Mouse (Mus musculus) hindbrain, embryonic 12.5 days (tissue): ENCODE data around the gene Trp73. TPM values are rescaled to one million over a fixed set of nuclear protein-coding genes. Genes with fewer than 3 reads are reported as not detected.

Experiments used
- ATAC-seq: fragments of 200-750 bp; cut with Nextera tagmentation; 2 replicates; pipeline ENCODE4 v1.8.0; 2017; ENCODE audit warnings: moderate TSS enrichment; ENCODE audit not compliant: low FRiP score
- H3K27ac ChIP-seq: fragments of 300-500 bp; sonication (generic); 2 replicates; pipeline ENCODE4 v1.5.1; 2016; ENCODE audit warnings: mild to moderate bottlenecking
- H3K27me3 ChIP-seq: fragments of 300-500 bp; sonication (generic); 2 replicates; pipeline ENCODE4 v1.6.1; 2016; ENCODE audit warnings: mild to moderate bottlenecking
- H3K36me3 ChIP-seq: fragments of 300-500 bp; sonication (generic); 2 replicates; pipeline ENCODE4 v1.6.1; 2016; ENCODE audit warnings: mild to moderate bottlenecking
- H3K4me1 ChIP-seq: fragments of 300-500 bp; sonication (generic); 2 replicates; pipeline ENCODE4 v1.6.1; 2016
- H3K4me2 ChIP-seq: fragments of 300-500 bp; sonication (generic); replicated peaks from 2 replicates; pipeline ENCODE4 v1.6.1; 2016; ENCODE audit warnings: mild to moderate bottlenecking
- H3K4me3 ChIP-seq: fragments of 300-500 bp; sonication (generic); 2 replicates; pipeline ENCODE4 v1.5.1; 2016; ENCODE audit warnings: mild to moderate bottlenecking
- H3K9ac ChIP-seq: fragments of 300-500 bp; sonication (generic); 2 replicates; pipeline ENCODE4 v1.6.1; 2016; ENCODE audit warnings: mild to moderate bottlenecking, moderate library complexity
- H3K9me3 ChIP-seq: fragments of 300-500 bp; sonication (generic); replicated peaks from 2 replicates; pipeline ENCODE4 v1.6.1; 2016; ENCODE audit warnings: mild to moderate bottlenecking
- WGBS: fragments of 180-500 bp; shearing (Covaris S2); methylation state at CpG from one replicate; pipeline ENCODE4 v1.1.7; 2016; 5-methylcytosine and 5-hydroxymethylcytosine counted together
- polyA plus RNA-seq: library from polyadenylated mRNA; unstranded; fragments of >200 nt; fragmentation: Nextera tagmentation; extraction: Ambion mirVana; gene quantifications from 2 replicates; pipeline ENCODE4 v1.2.1, GENCODE M21; 2016

The Trp73 gene
- polyA plus RNA-seq, 1 experiment from 2014 or later = 1.7 TPM

- H3K27me3 ChIP-seq = peaks cover 55% of the 10 kb centered on the region
- 1% methylated on average over 42 of the region's 42 CpGs for WGBS
- H3K4me3 ChIP-seq = 0 out of 2 replicates have a peak overlapping the region, but pooled peaks have one; percentile 1
- H3K4me1 ChIP-seq = peaks cover 33% of the 10 kb centered on the region
- peak overlapping the region; percentile 89 for H3K4me2 ChIP-seq
- no peaks in the 10 kb centered on the region for H3K9me3 ChIP-seq
- no peak overlapping the region for H3K27ac ChIP-seq
- no peak overlapping the region for H3K9ac ChIP-seq
- ATAC-seq = no peak
- H3K36me3 ChIP-seq = peaks cover 2% of the 10 kb centered on the region; the same call in 1 of the 2 replicates
Observed at GRCm38 (mm10) chr4:154141009-154141867, 1.2 kb upstream of the Trp73 start.

DNA sequence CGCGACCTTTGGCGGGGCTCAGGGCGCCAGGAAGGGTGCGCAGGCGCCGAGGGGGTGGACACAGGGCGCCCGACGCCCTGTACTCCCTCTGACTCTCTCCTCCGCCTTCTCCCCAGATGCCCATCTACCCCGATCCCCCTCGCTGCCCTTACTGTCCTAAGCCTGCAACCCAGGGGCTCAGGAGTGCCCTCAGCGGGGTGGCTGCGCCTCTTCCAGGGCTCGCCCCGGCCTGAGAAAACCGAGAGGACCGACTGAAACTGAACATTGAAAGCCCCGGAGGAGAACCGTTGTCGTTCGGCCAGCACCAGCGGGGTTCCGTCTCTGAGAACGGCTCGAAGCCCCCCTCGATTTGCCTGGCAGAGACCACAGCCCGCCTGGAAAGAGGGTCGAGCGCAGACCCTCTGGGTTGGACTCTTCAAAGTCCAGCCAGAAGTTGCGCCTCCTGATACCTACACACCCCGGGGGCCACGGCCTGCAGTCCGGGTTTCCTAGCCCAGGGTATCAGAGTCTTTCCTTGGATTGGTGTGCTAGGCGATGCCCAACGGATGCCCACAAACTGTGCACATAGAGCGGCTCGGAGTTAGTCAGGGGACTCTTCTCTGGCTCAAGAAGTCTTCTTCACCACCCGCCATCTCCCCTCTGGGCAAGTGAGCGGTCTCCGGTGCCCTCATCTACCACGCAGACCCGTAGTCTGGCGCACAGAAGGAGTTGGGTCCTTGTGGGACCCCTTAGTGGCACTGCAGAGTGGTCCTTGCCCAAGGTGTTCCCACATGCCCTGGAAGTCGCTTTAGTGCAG lies 403 bp upstream of the Trp73 start:
- peaks cover 63% of the 10 kb centered on the region for H3K27me3 ChIP-seq
- H3K9ac ChIP-seq = peak overlapping the region; percentile 46
- no peaks in the 10 kb centered on the region for H3K9me3 ChIP-seq
- H3K27ac ChIP-seq = no peak overlapping the region
- WGBS = 1% methylated on average over 46 of the region's 46 CpGs
- ATAC-seq = 0 out of 2 replicates have a peak, but pooled peaks have one; percentile 10
- peak overlapping the region; percentile 42 for H3K4me3 ChIP-seq
- H3K4me2 ChIP-seq = peak overlapping the region; percentile 78
- H3K4me1 ChIP-seq = peaks cover 33% of the 10 kb centered on the region
- H3K36me3 ChIP-seq = no peaks in the 10 kb centered on the region

GRCm38 (mm10) chr4:154139671-154140181 lies 282 bp downstream of the Trp73 start:
- Histone ChIP-seq H3K36me3 (no peaks in the 10 kb centered on the region), H3K9ac (peak overlapping the region; percentile 46), H3K27ac (no peak overlapping the region), H3K9me3 (no peaks in the 10 kb centered on the region), H3K27me3 (peaks cover 70% of the 10 kb centered on the region), H3K4me1 (peaks cover 33% of the 10 kb centered on the region), H3K4me2 (peak overlapping the region; percentile 78), H3K4me3 (peak overlapping the region; percentile 42)
- under 1% methylated on average over 47 of the region's 59 CpGs for WGBS
- ATAC-seq = 0 out of 2 replicates have a peak, but pooled peaks have one; percentile 17

- no peak overlapping the region for H3K9ac ChIP-seq
- 64% methylated on average over 5 of the region's 5 CpGs for WGBS
- no peak for ATAC-seq
Observed at GRCm38 (mm10) chr4:154137139-154137538, 2.9 kb downstream of the Trp73 start.

GRCm38 (mm10) chr4:154134803-154135202 lies 5.2 kb downstream of the Trp73 start:
- no peak for ATAC-seq
- WGBS = 57% methylated on average over 4 of the region's 4 CpGs
- Histone ChIP-seq H3K4me3 (no peak overlapping the region), H3K27me3 (peaks cover 68% of the 10 kb centered on the region), H3K9ac (no peak overlapping the region), H3K9me3 (no peaks in the 10 kb centered on the region), H3K4me2 (no peak overlapping the region), H3K4me1 (peaks cover 7% of the 10 kb centered on the region), H3K36me3 (no peaks in the 10 kb centered on the region), H3K27ac (no peak overlapping the region)

More at GRCm38 (mm10) chr4:154137139-154137538, 2.9 kb downstream of the Trp73 start:
- H3K27ac ChIP-seq = no peak overlapping the region
- H3K4me1 ChIP-seq = peaks cover 23% of the 10 kb centered on the region
- H3K9me3 ChIP-seq = no peaks in the 10 kb centered on the region
- H3K27me3 ChIP-seq = peaks cover 87% of the 10 kb centered on the region
- H3K36me3 ChIP-seq = no peaks in the 10 kb centered on the region
- no peak overlapping the region for H3K4me3 ChIP-seq
- H3K4me2 ChIP-seq = no peak overlapping the region

DNA sequence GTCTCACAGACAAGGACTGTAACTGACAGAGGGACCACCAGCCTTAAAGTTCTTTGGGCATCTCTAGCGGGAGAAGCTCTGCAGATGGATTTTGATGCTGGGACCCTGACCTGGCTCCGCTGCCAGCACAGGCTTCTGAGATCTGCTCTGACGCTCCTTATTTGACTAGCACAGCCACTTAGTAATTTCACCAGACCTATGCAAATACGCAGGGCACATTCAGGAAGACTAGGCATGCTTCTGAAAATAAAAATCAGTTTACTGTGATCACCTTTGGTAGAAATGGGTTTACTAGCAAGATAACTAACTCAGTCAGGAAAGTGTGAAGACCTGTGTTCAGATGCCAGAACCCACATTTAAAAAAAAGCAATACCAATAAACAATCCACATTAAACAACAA lies 8.1 kb downstream of the Trp73 start:
- H3K9me3 ChIP-seq = no peaks in the 10 kb centered on the region
- H3K9ac ChIP-seq = no peak overlapping the region
- no peak overlapping the region for H3K27ac ChIP-seq
- H3K27me3 ChIP-seq = peaks cover 41% of the 10 kb centered on the region
- H3K4me3 ChIP-seq = no peak overlapping the region
- no peaks in the 10 kb centered on the region for H3K4me1 ChIP-seq
- H3K36me3 ChIP-seq = no peaks in the 10 kb centered on the region
- ATAC-seq = no peak
- H3K4me2 ChIP-seq = no peak overlapping the region
- 86% methylated on average over 4 of the region's 4 CpGs for whole genome bisulfite sequencing

- Histone ChIP-seq H3K4me2 (no peak overlapping the region), H3K4me3 (no peak overlapping the region), H3K36me3 (no peaks in the 10 kb centered on the region), H3K27ac (no peak overlapping the region), H3K27me3 (peaks cover 22% of the 10 kb centered on the region), H3K9ac (no peak overlapping the region), H3K4me1 (no peaks in the 10 kb centered on the region), H3K9me3 (no peaks in the 10 kb centered on the region)
- no peak for ATAC-seq
Observed at GRCm38 (mm10) chr4:154129950-154130349, 10.1 kb downstream of the Trp73 start.

- Histone ChIP-seq H3K9ac (no peak overlapping the region), H3K27me3 (peaks cover 7% of the 10 kb centered on the region), H3K9me3 (no peaks in the 10 kb centered on the region), H3K4me1 (no peaks in the 10 kb centered on the region), H3K4me2 (no peak overlapping the region), H3K27ac (no peak overlapping the region), H3K4me3 (no peak overlapping the region), H3K36me3 (no peaks in the 10 kb centered on the region)
- WGBS = 70% methylated on average over 3 of the region's 3 CpGs
- ATAC-seq = no peak
Observed at GRCm38 (mm10) chr4:154127273-154127672, 12.7 kb downstream of the Trp73 start.

DNA sequence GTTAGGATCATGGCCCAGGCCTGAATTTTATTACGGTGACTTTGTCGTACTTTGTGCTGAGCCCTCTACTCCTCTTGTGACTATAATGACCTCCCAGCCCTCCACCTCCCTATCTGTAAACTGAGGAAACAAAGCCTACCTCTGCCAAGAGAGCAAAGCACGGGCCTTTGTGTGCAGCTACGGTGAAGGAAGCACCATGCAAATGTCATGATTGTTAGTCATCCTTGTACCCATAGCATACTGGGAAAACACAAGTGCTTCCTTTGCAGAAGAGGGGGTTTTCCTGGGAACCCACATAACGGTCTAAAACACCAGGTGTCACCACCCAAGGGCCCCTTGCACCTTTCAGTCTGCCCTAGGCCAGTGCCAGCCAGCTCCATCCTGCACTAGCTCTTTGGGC lies 14.8 kb downstream of the Trp73 start:
- Histone ChIP-seq H3K4me3 (no peak overlapping the region), H3K4me1 (no peaks in the 10 kb centered on the region), H3K36me3 (no peaks in the 10 kb centered on the region), H3K9me3 (no peaks in the 10 kb centered on the region), H3K27ac (no peak overlapping the region), H3K9ac (no peak overlapping the region), H3K4me2 (no peak overlapping the region), H3K27me3 (peaks cover 10% of the 10 kb centered on the region)
- WGBS = 71% methylated on average over 5 of the region's 5 CpGs
- no peak for ATAC-seq

DNA sequence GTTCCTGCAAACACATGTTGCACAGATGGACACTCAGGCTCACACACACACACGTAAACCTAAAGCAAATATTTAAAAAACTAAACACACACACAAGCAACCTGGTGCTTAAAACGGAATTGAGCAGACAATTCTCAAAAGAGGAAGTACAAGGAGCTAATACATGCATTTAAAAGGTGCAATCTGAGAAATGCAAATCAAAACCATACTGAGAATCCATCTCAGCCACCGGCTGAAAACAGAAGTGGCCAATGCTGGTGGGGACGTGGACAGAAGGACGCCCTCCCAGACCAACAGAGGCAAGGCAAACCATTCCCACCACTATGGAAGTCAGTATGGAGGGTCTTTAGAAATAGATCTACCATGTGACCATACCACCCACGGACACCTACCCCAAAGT lies 16.5 kb downstream of the Trp73 start:
- WGBS = 84% methylated on average over 6 of the region's 6 CpGs
- no peak for ATAC-seq
- Histone ChIP-seq H3K4me3 (no peak overlapping the region), H3K27ac (no peak overlapping the region), H3K9ac (no peak overlapping the region), H3K27me3 (peaks cover 10% of the 10 kb centered on the region), H3K9me3 (no peaks in the 10 kb centered on the region), H3K36me3 (no peaks in the 10 kb centered on the region), H3K4me1 (no peaks in the 10 kb centered on the region), H3K4me2 (no peak overlapping the region)

GRCm38 (mm10) chr4:154122374-154122773 lies 17.6 kb downstream of the Trp73 start:
- no peak for ATAC-seq
- no peaks in the 10 kb centered on the region for H3K36me3 ChIP-seq
- H3K27me3 ChIP-seq = peaks cover 8% of the 10 kb centered on the region; the same call in 1 of the 2 replicates
- no peak overlapping the region for H3K4me3 ChIP-seq
- no peak overlapping the region for H3K9ac ChIP-seq
- H3K4me2 ChIP-seq = no peak overlapping the region
- H3K9me3 ChIP-seq = no peaks in the 10 kb centered on the region
- WGBS = 78% methylated on average over 7 of the region's 7 CpGs
- H3K4me1 ChIP-seq = no peaks in the 10 kb centered on the region
- no peak overlapping the region for H3K27ac ChIP-seq

GRCm38 (mm10) chr4:154121800-154122199 lies 18.2 kb downstream of the Trp73 start:
- Histone ChIP-seq H3K4me3 (no peak overlapping the region), H3K36me3 (no peaks in the 10 kb centered on the region), H3K9ac (no peak overlapping the region), H3K4me1 (no peaks in the 10 kb centered on the region), H3K4me2 (no peak overlapping the region), H3K27ac (no peak overlapping the region), H3K27me3 (peaks cover 8% of the 10 kb centered on the region; the same call in 1 of the 2 replicates), H3K9me3 (no peaks in the 10 kb centered on the region)
- WGBS = 75% methylated on average over 11 of the region's 11 CpGs
- ATAC-seq = no peak
